Mouse (Mus musculus) liver, adult 2 months (tissue): ENCODE results near the gene Arhgef5. TPM values are rescaled to one million over a fixed set of nuclear protein-coding genes. Genes with fewer than 3 reads are reported as not detected.

Source experiments
- DNase-seq: peaks from one replicate; pipeline ENCODE4 v3.0.0-alpha.2; 2011; ENCODE audit warnings: low read depth, low spot score; ENCODE audit errors: extremely low read depth
- H3K27ac ChIP-seq: fragments of 200-500 bp; replicated peaks from 2 replicates; pipeline ENCODE4 v1.5.1; 2012; ENCODE audit warnings: low read depth, mild to moderate bottlenecking, control low read depth, inconsistent platforms, low read length; ENCODE audit not compliant: insufficient read depth
- H3K27me3 ChIP-seq: fragments of 200-500 bp; 2 replicates; pipeline ENCODE4 v1.6.1; 2012; ENCODE audit warnings: mild to moderate bottlenecking, moderate library complexity, low read length, inconsistent platforms; ENCODE audit not compliant: control insufficient read depth, insufficient read depth
- H3K36me3 ChIP-seq: fragments of 200-500 bp; 2 replicates; pipeline ENCODE4 v1.6.1; 2012; ENCODE audit warnings: low read length, inconsistent platforms; ENCODE audit not compliant: control insufficient read depth, insufficient read depth
- H3K4me1 ChIP-seq: fragments of 200-500 bp; 2 replicates; pipeline ENCODE4 v1.6.1; 2011; ENCODE audit warnings: low read length; ENCODE audit not compliant: control insufficient read depth, insufficient read depth
- H3K4me3 ChIP-seq: fragments of 200-500 bp; 2 replicates; pipeline ENCODE4 v1.5.1; 2011; ENCODE audit warnings: low read depth, mild to moderate bottlenecking, control low read depth, low read length, moderate library complexity; ENCODE audit not compliant: insufficient read depth
- H3K79me2 ChIP-seq: fragments of 200-500 bp; 2 replicates; pipeline ENCODE4 v1.6.1; 2012; ENCODE audit warnings: inconsistent platforms, mild to moderate bottlenecking, low read length, moderate library complexity; ENCODE audit not compliant: control insufficient read depth, insufficient read depth
- H3K9ac ChIP-seq: fragments of 200-500 bp; 2 replicates; pipeline ENCODE4 v1.6.1; 2012; ENCODE audit warnings: low read depth, mild to moderate bottlenecking, control low read depth, inconsistent platforms, low read length
- CTCF ChIP-seq: fragments of 200-500 bp; IDR thresholded peaks from 2 replicates; pipeline ENCODE4 v1.5.1; 2011; ENCODE audit warnings: low read depth, low read length, control low read depth
- POLR2A ChIP-seq: fragments of 200-500 bp; IDR thresholded peaks from 2 replicates; pipeline ENCODE4 v1.6.1; 2011; ENCODE audit warnings: low read length, control low read depth; ENCODE audit not compliant: insufficient read depth; ENCODE audit errors: extremely low read depth
- WGBS: fragments of 180-500 bp; shearing (Covaris S2); methylation state at CpG from one replicate; pipeline ENCODE4 v1.1.7; 2018; 5-methylcytosine and 5-hydroxymethylcytosine counted together
- polyA plus RNA-seq: library from polyadenylated mRNA; depleted of rRNA; stranded (reverse); fragments of >200 nt; gene quantifications from 2 replicates; pipeline ENCODE4 v1.2.3, GENCODE M21; 2012
- total RNA-seq: library from RNA; depleted of rRNA; stranded (reverse); fragments of >200 nt; gene quantifications from 2 replicates; pipeline ENCODE4 v1.2.3, GENCODE M21; 2014

The Arhgef5 gene
- total and polyA plus RNA-seq, 2 experiments: 11.4 to 11.9 TPM

- H3K4me1 ChIP-seq: no peaks in the 10 kb centered on the region
- no peaks in the 10 kb centered on the region for H3K36me3 ChIP-seq
- H3K27ac ChIP-seq: no peak within 1 kb of the TSS
- H3K27me3 ChIP-seq: no peaks in the 10 kb centered on the region; the same call in 1 of the 2 replicates
- no peak within 1 kb of the TSS for H3K9ac ChIP-seq
- no peak within 1 kb of the TSS for H3K4me3 ChIP-seq
- no peaks in the 10 kb centered on the region for H3K79me2 ChIP-seq
- DNase-seq: no peak
- TF ChIP-seq POLR2A: no peak
- TF ChIP-seq CTCF: no peak
- WGBS: 51% methylated on average over 16 of the region's 16 CpGs
Measured at GRCm38 (mm10) chr6:43309454-43309853, 44.1 kb downstream of the Arhgef5 start, which contains the start of gene Nobox. Gene Nobox (minus strand): TSS chr6:43309554.

DNA sequence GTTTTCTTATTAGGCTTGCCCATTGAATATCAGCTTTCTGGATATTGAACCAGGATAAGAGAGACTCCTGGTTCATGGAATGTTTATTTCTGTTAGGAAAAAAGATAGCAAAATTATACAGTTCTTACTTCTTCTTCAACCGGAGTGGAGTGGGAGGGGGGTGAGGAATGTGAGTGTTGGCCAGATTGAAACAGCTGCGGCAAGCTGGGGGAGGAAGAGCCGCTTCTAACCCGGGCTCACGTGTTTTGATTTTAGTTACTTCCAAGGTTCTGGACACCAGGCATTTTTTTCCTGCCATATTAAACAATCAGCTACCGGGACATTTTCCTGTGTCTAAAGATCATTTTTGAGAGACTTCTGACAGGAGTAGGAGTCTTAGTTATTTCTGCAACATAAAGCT is 44.7 kb downstream of the Arhgef5 start:
- DNase-seq: no peak
- 75% methylated on average over 6 of the region's 6 CpGs for WGBS
- no peak for TF ChIP-seq POLR2A
- TF ChIP-seq CTCF: no peak
- Histone ChIP-seq H3K9ac (no peak overlapping the region), H3K4me3 (no peak overlapping the region), H3K27me3 (no peaks in the 10 kb centered on the region; the same call in 1 of the 2 replicates), H3K4me1 (no peaks in the 10 kb centered on the region), H3K36me3 (no peaks in the 10 kb centered on the region), H3K79me2 (no peaks in the 10 kb centered on the region), H3K27ac (no peak overlapping the region)

GRCm38 (mm10) chr6:43312546-43312945 is 47.2 kb downstream of the Arhgef5 start:
- Histone ChIP-seq H3K79me2 (no peaks in the 10 kb centered on the region), H3K36me3 (no peaks in the 10 kb centered on the region), H3K4me3 (no peak overlapping the region), H3K4me1 (no peaks in the 10 kb centered on the region), H3K9ac (no peak overlapping the region), H3K27me3 (no peaks in the 10 kb centered on the region), H3K27ac (no peak overlapping the region)
- no peak for DNase-seq
- TF ChIP-seq CTCF (no peak), POLR2A (no peak)

GRCm38 (mm10) chr6:43312961-43313656 is 47.7 kb downstream of the Arhgef5 start:
- Histone ChIP-seq H3K4me3 (no peak overlapping the region), H3K9ac (no peak overlapping the region), H3K27ac (no peak overlapping the region), H3K4me1 (no peaks in the 10 kb centered on the region), H3K27me3 (no peaks in the 10 kb centered on the region), H3K36me3 (no peaks in the 10 kb centered on the region), H3K79me2 (no peaks in the 10 kb centered on the region)
- DNase-seq: no peak
- WGBS: 79% methylated on average over 8 of the region's 8 CpGs
- TF ChIP-seq CTCF (no peak), POLR2A (no peak)

GRCm38 (mm10) chr6:43333479-43333878 is 68.1 kb downstream of the Arhgef5 start:
- H3K4me1 ChIP-seq: no peaks in the 10 kb centered on the region
- no peak overlapping the region for H3K4me3 ChIP-seq
- H3K36me3 ChIP-seq: no peaks in the 10 kb centered on the region
- H3K27ac ChIP-seq: no peak overlapping the region
- WGBS: 82% methylated on average over 4 of the region's 4 CpGs
- no peaks in the 10 kb centered on the region for H3K27me3 ChIP-seq
- no peak for DNase-seq
- H3K79me2 ChIP-seq: no peaks in the 10 kb centered on the region
- no peak overlapping the region for H3K9ac ChIP-seq
- TF ChIP-seq CTCF (no peak), POLR2A (no peak)

DNA sequence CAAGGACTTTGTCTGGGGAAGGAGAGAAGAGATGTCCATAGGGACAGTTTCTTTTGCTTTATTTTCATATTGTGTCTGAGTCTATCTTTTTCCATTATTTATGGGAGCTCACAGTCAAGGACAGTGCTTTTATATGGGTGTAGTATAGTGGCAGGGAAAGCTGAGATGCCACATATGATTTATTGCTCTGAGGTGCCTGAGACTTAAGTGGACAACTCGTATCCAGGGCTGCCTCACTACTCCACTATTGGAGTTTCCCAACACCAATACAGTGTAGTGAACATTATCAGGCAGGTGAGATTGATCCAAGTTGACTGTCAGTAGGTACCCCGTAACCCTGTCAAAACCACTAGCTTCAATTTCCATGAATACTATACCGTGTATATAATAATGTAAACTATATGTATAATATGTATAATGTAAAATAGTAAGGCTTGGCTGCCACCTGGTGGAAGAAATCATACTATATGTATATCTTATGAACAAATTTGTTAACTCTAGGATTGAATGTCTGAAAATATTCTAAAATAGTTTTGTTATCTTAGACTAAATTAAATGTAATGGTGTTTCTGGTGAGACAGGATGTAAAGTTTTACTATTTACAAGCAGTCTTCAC is 70.3 kb downstream of the Arhgef5 start:
- no peak for DNase-seq
- no peak overlapping the region for H3K4me3 ChIP-seq
- TF ChIP-seq CTCF: no peak
- no peak for TF ChIP-seq POLR2A
- H3K27me3 ChIP-seq: no peaks in the 10 kb centered on the region
- no peaks in the 10 kb centered on the region for H3K79me2 ChIP-seq
- WGBS: 79% methylated on average over 3 of the region's 3 CpGs
- no peak overlapping the region for H3K9ac ChIP-seq
- no peaks in the 10 kb centered on the region for H3K36me3 ChIP-seq
- H3K4me1 ChIP-seq: no peaks in the 10 kb centered on the region
- H3K27ac ChIP-seq: no peak overlapping the region
